Mouse (Mus musculus): ENCODE data around the gene Ttyh1.

DNA sequence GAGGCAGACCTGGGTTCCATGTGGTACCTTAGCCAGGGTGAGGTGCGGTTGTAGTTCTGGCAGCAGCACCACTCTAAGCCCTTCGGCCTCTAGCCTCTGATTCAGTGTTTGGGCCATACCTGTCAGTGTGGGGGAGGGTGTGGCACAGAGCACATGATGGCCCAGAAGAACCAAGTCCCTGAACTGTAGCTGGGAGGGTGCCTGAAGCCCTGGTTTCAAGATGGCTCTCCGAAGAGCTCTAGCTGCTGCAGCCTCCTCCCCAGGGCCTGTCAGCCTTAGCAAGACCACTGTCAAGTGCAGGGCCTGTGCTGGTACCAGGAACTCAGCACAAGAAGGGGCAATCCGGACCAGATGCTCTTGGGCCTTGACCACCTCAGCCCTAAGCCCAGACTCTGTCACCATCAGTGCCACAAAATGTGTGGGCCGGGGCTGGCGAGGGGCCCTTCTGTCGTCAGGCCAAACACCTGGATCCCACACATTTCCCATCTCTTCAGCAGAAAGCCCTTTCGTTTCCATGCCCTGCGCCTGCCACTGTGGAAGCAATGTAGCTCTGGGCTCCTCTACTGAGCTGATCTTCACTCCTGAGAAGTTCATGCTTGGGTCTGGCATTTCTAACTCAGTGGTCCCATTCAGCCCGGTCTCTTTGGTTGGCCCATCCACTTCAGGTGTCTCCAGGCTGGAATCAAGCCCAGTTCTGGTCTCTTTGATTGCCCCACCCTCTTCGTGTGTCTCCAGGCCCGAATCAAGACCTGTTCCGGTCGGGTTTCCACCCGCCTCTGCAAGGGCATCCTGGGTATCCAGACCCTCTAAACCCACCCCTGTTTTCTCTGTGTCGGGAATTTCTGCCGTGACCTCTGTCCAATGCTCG lies 29.4 kb downstream of the Ttyh1 start:
- TF ChIP-seq EP300 (IDR thresholded peaks at IDR 0.05): no peak
- no peak for TF ChIP-seq CTCF (IDR thresholded peaks at IDR 0.05)
